Mouse (Mus musculus): Measurements from ENCODE around the gene Gm4064. TPM values are rescaled to one million over a fixed set of nuclear protein-coding genes. Genes with fewer than 3 reads are reported as not detected.
"Not testable (repeated sequence)": the region's sequence is repeated elsewhere in the genome, so short reads cannot be mapped to it uniquely, and the experiment has no call there.

Gene Gm4064
- not detected for total RNA-seq (2021)
- long read RNA-seq, result 0 reads

GRCm38 (mm10) chrY:2796105-2796504 is at the start of gene Gm4064:
TSS of gene Gm4064 (minus strand) at chrY:2796205.
- not testable (repeated sequence) for DNase-seq (ENCODE audit: low spot score in 2 of 2)

GRCm38 (mm10) chrY:2830380-2830779 is 34.4 kb upstream of the Gm4064 start, which contains the start of the genes Rbmy and Gm10256:
TSS of gene Rbmy (plus strand) at chrY:2830680.
TSS of gene Gm10256 (plus strand) at chrY:2830699.
- not testable (repeated sequence) for DNase-seq (ENCODE audit: low spot score in 2 of 2)

Other genes starting within 250 kb of the Gm4064 start
- gene H2al2c, start 197.1 kb downstream of the Gm4064 start, total RNA-seq (2021), result not detected
- not detected for gene Sry, start 132.5 kb downstream of the Gm4064 start, total RNA-seq (2021)
- gene H2al2b, start 75.5 kb downstream of the Gm4064 start, total RNA-seq (2021), result not detected
- not detected for gene Rbmy, start 34.5 kb upstream of the Gm4064 start, total RNA-seq (2021)
- not detected for gene Gm10256, start 34.5 kb upstream of the Gm4064 start, total RNA-seq (2021)
- not detected for gene Gm10352, start 104.8 kb upstream of the Gm4064 start, total RNA-seq (2021)
- gene Gm29289, start 136.4 kb upstream of the Gm4064 start, total RNA-seq (2021), result not detected

All from layer of hippocampus, postnatal 10 days (tissue).